Mouse (Mus musculus) cerebellum, postnatal 25 days (tissue): ENCODE data around the gene Polr3b.

Source experiments
- DNase-seq, 2 experiments: peaks; one replicate each; pipeline ENCODE4 v3.0.0; 2021; ENCODE audit warnings: mixed read lengths in 2 of 2

The Polr3b gene

GRCm38 (mm10) chr10:84772380-84773130 is 150.5 kb downstream of the Polr3b start:
- peak; percentile 45 to 55 for DNase-seq

- DNase-seq = no peak
Observed at GRCm38 (mm10) chr10:84773889-84774288, 151.8 kb downstream of the Polr3b start.

- peak in 1 of 2 experiments; percentile 23 for DNase-seq
Observed at GRCm38 (mm10) chr10:84774573-84774972, 152.5 kb downstream of the Polr3b start.
